Mouse (Mus musculus): ENCODE measurements around the gene Neurl3.
A peak's percentile ranks its signal among the peaks of the same experiment; 100 is the strongest.

Gene Neurl3

GRCm38 (mm10) chr1:36298107-36298506 is 23.6 kb upstream of the Neurl3 start:
- no peak for DNase-seq (ENCODE audit: low spot score in 2 of 2)

DNA sequence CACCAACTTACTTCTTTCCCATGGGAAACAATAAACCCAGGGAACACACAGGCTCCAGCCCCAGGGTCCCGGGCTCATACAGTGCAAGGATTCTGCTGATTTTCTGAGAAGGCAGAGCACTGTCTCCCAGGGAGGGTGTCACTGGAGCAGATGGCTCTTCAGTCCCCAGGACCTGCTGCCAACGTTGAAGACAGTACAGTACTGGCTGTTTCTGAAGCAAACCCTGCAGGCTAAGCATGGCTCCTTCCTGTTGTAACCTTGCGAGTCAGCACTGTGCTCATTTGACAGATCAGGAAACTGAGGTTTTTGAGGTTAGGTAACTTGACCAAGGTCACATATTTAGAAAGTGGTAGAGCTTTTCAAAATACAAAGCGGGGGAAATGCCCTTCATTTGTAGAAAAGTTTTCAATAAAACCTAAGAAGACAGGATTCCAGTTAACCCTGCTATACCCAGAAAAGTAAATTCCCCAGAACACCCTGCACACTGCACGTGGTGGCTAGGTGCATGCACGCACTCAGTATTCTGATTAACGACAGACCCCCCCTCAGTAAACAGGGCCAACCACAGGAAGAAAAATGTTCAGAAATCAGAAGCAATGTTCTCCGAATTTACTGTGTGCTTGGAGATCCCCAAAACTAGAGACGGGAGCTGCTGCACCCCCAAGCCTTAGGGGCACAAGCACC is 22.1 kb upstream of the Neurl3 start:
- no peak for DNase-seq (ENCODE audit: low spot score in 2 of 2)

GRCm38 (mm10) chr1:36294402-36294801 is 19.9 kb upstream of the Neurl3 start:
- DNase-seq (ENCODE audit: low spot score in 2 of 2): no peak

- no peak for DNase-seq (ENCODE audit: low spot score in 2 of 2)
Measured at GRCm38 (mm10) chr1:36293470-36293869, 19.0 kb upstream of the Neurl3 start.

DNA sequence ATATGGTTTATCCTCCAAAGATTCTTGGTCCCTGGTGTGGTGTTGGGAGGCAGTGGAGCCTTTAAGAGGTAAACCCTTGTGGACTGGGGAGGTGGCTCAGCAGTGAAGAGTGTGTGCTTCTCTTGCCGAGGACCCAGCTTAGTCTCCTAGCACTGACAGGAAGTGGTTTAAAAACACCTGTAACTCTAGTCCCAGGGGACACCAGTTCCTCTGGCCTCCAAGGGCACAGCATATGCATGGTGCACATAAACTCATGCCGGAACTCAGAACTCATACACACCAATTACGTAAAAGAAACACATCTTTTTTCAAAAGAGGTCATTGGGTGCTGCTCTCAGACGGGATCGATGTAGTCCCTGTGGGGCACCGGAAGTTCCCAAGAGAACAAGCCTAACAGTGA is 7.4 kb upstream of the Neurl3 start:
- DNase-seq (ENCODE audit: low spot score in 2 of 2): no peak

GRCm38 (mm10) chr1:36280938-36281337 is 6.5 kb upstream of the Neurl3 start:
- DNase-seq (ENCODE audit: low spot score in 2 of 2): no peak

- peak; percentile 58 to 87 for DNase-seq (ENCODE audit: low spot score in 2 of 2)
Measured at GRCm38 (mm10) chr1:36279202-36279601, 4.7 kb upstream of the Neurl3 start.

GRCm38 (mm10) chr1:36277267-36278060 is 3.0 kb upstream of the Neurl3 start:
- peak; percentile 63 to 80 for DNase-seq (ENCODE audit: low spot score in 2 of 2)

- no peak for DNase-seq (ENCODE audit: low spot score in 2 of 2)
Measured at GRCm38 (mm10) chr1:36275635-36276389, 1.3 kb upstream of the Neurl3 start.

DNA sequence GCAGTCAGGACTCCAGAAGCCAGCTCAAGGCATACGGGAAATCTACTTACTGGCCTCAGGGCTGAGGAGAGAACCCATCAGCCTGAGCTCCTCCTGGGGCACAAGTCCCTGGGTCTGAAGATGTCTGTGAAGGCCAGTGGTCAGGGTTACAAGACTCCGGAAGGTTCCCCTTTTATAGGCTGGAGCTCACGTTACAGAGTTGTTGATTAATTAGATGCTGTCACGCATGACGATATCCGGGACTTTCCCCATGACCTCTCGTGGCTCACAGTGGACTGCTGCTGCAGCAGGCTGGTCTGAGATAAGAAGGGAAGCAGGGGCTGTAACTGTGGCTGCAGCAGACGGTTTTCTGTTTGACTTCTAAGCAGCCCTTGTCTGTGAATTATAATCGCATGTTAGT is 1.2 kb downstream of the Neurl3 start:
- DNase-seq (ENCODE audit: low spot score in 2 of 2): no peak

- DNase-seq (ENCODE audit: low spot score in 2 of 2): no peak
Measured at GRCm38 (mm10) chr1:36272546-36272945, 1.9 kb downstream of the Neurl3 start.

DNA sequence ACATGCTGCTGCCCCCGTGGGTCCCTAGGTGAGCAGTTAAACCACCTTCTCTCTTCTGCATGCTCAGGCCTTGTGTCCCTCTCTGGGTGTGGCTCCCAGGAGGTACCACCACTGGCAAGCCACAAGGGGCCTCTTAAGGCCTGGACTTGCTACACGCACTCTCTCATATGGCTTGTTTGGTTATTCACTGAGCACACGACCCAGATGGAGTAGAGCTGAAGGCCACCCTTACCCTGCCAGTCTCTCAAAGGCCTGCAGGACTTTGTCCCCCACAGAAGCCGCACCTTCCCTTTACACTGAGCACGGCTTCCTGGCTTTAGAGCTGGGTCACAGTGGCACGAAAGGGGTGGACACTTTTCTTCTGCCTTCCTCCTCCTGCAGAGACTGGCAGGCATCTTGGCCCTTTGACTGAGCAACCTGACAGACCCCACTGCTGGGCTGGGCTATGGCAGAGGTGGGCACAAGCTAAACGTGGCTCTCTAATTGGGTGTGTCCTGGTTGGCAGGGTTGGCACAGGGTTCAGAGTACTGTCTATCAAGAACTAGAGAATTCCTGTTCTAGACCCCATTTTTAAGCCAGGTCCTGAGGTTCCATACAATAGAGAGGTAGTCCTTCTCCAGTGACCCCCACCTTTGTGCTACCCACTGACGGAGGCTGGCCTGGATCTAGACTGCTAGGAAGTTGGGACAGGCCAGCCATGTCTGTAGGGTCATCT is 2.8 kb downstream of the Neurl3 start:
- no peak for DNase-seq (ENCODE audit: low spot score in 2 of 2)

- DNase-seq (ENCODE audit: low spot score in 2 of 2): peak in 1 of 2 experiments; percentile 28
Measured at GRCm38 (mm10) chr1:36270666-36271065, 3.8 kb downstream of the Neurl3 start.

DNA sequence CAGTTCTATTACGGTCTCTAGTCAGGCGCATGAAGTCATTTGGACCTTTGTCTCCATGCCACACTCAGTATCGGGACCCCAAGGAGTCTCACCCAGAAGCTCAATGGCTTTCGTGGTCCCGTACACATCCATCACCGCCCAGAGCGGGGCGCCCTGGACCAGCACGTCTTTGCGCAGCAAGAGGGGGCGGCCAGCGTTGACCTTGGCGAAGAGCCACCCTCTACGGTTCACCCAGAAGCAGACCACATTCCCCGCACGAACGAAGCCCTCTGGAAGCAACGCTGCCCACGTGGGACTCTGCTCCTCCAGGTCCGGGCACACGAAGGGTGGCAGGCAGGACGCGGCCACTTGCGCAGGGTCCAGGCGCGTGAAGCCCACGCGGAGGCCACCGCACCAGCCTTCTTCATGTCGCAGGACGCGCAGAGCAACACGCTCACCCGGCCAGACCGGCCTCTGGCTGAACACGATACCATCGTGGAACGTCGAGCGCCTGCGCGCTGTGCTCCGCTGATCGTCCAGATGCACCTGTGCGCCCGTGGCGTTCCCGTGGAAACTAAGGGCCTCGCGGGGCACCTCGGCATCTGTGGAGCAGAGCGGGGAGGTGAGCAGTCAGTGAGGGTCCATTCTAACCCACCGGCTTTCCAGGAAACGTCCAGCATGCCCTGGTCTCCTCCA is 5.2 kb downstream of the Neurl3 start:
- no peak for DNase-seq (ENCODE audit: low spot score in 2 of 2)

DNA sequence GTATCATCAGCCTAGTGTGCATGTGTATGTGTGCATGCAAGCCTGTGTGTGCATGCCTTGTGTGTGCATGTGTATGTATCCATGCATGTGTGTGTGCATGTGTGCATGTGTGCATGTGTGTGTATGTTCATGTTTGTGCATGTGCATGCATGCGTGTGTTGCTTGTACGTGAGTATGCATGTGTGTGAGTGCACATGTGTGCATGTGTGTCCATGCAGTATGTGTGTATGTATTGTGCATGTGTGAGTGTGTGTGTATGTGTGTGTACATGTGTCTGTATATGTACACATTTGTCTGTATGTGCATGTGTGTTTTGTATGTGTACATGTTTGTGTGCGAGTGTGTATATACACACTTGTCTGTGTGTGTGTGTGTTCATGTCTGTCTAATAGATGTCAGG is 6.9 kb downstream of the Neurl3 start:
- DNase-seq (ENCODE audit: low spot score in 2 of 2): no peak

GRCm38 (mm10) chr1:36266293-36266692 is 8.2 kb downstream of the Neurl3 start:
- DNase-seq (ENCODE audit: low spot score in 2 of 2): no peak

DNA sequence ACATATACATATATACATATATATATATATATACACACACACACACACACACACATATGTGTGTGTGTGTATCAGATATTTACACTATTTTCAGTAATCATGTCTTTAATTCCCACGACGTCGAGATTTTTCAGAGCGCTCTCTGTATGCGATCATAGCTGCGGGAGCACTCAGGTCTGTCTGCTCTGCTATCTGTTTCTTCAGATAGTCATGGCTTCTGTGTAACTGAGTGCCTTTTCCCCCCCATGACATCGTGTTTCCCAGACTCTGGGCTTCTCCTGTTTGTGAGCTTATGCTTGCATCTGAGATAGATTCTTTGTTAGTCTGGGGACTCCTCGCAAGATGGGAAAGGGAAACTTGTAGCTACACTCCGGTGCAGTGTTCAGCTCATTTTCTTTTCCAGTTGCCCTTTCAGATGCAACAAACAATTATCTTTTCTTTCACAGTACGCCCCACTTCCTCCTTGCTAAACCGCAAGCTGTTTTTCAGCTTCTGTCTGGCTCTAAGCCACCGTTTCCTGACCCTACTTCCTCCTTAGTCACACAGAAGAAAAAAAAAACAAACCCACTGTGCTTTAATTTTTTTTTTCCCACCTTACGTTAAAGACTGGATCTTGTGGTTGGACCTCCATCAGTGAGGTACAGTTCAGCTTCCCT is 10.5 kb downstream of the Neurl3 start:
- DNase-seq (ENCODE audit: low spot score in 2 of 2): no peak

GRCm38 (mm10) chr1:36261708-36262504 is 12.6 kb downstream of the Neurl3 start:
- no peak for DNase-seq (ENCODE audit: low spot score in 2 of 2)

- DNase-seq (ENCODE audit: low spot score in 2 of 2): no peak
Measured at GRCm38 (mm10) chr1:36260418-36260817, 14.1 kb downstream of the Neurl3 start.

DNA sequence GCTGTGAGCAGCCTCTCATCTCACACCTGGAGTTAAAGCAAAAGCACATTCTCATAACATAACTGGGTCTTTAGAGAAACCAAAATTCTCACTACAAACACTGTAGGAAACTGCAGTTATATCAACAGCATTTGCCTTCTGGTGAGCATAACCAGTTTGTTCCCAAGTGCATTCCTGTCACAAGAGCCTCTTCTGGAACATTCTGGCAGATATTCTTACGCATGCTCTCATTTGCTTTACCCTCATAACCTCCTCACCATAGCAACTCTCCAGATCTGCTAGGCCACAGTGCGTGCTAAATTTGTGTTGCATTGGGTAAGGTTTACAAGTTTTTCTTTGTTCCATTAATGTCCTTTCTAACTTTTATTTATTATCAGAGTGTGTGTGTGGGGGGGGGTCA is 15.2 kb downstream of the Neurl3 start:
- DNase-seq (ENCODE audit: low spot score in 2 of 2): no peak
